Mouse (Mus musculus) MEL (cell line): ENCODE measurements around the gene Padi2. TPM values are rescaled to one million over a fixed set of nuclear protein-coding genes. Genes with fewer than 3 reads are reported as not detected.

Source experiments
- DNase-seq: peaks from one replicate; pipeline ENCODE4 v3.0.0; 2011; ENCODE audit warnings: low read depth, low spot score
- H3K27ac ChIP-seq: 2 replicates; pipeline ENCODE4 v1.5.1; 2012; ENCODE audit warnings: low read depth, mild to moderate bottlenecking, control low read depth, low read length, moderate library complexity; ENCODE audit not compliant: control insufficient read depth
- H3K27me3 ChIP-seq, 2 experiments: fragments of 150-350 bp in 1 of 2; sonication (generic) in 1 of 2; 2 replicates each; pipeline ENCODE4 v1.6.1; 2012; ENCODE audit warnings: low read length in 2 of 2, mild to moderate bottlenecking in 2 of 2, improper control_type of control experiment in 1 of 2, moderate library complexity in 1 of 2; ENCODE audit not compliant: insufficient read depth in 2 of 2, control insufficient read depth in 1 of 2
- H3K36me3 ChIP-seq, 2 experiments: 2 replicates each; pipeline ENCODE4 v1.6.1; 2012 to 2014; ENCODE audit warnings: low read length in 2 of 2, improper control_type of control experiment in 1 of 2, inconsistent platforms in 1 of 2, mild to moderate bottlenecking in 1 of 2; ENCODE audit not compliant: insufficient read depth in 2 of 2, control insufficient read depth in 1 of 2
- H3K4me1 ChIP-seq, 2 experiments: fragments of 150-350 bp in 1 of 2; sonication (generic) in 1 of 2; 2 replicates each; pipeline ENCODE4 v1.6.1; 2012; ENCODE audit warnings: low read length in 2 of 2, improper control_type of control experiment in 1 of 2, mild to moderate bottlenecking in 1 of 2; ENCODE audit not compliant: insufficient read depth in 2 of 2, control insufficient read depth in 1 of 2
- H3K4me3 ChIP-seq, 2 experiments: fragments of 150-350 bp in 1 of 2; sonication (generic) in 1 of 2; 2 replicates each; pipeline ENCODE4 v1.5.1; 2012; ENCODE audit warnings: low read depth in 2 of 2, low read length in 2 of 2, mild to moderate bottlenecking in 2 of 2, moderate library complexity in 2 of 2, control low read depth in 1 of 2, improper control_type of control experiment in 1 of 2; ENCODE audit not compliant: control insufficient read depth in 1 of 2, insufficient read depth in 1 of 2
- H3K79me2 ChIP-seq: 2 replicates; pipeline ENCODE4 v1.6.1; 2012; ENCODE audit warnings: mild to moderate bottlenecking, low read length, moderate library complexity; ENCODE audit not compliant: control insufficient read depth, poor library complexity, insufficient read depth
- H3K9ac ChIP-seq: 2 replicates; pipeline ENCODE4 v1.6.1; 2012; ENCODE audit warnings: low read depth, mild to moderate bottlenecking, control low read depth, low read length, moderate library complexity; ENCODE audit not compliant: control insufficient read depth, poor library complexity, severe bottlenecking
- H3K9me3 ChIP-seq: fragments of 150-350 bp; sonication (generic); replicated peaks from 2 replicates; pipeline ENCODE4 v1.6.1; 2012; ENCODE audit warnings: mild to moderate bottlenecking, low read length, improper control_type of control experiment, moderate library complexity; ENCODE audit not compliant: insufficient read depth
- CTCF ChIP-seq, 3 experiments: IDR thresholded peaks in 2 of 3; conservative IDR thresholded peaks in 1 of 3; 2 replicates each; pipeline ENCODE4 v1.5.1; 2011 to 2012; ENCODE audit warnings: low read length in 3 of 3, low read depth in 2 of 3, mild to moderate bottlenecking in 2 of 3, improper control_type of control experiment in 1 of 3, inconsistent platforms in 1 of 3, mixed read lengths in 1 of 3, moderate library complexity in 1 of 3; ENCODE audit not compliant: control insufficient read depth in 1 of 3, insufficient read depth in 1 of 3, poor library complexity in 1 of 3, severe bottlenecking in 1 of 3
- EP300 ChIP-seq, 2 experiments: IDR thresholded peaks; 2 replicates each; pipeline ENCODE4 v1.6.1; 2011; ENCODE audit warnings: improper control_type of control experiment in 2 of 2, low read length in 2 of 2, low read depth in 1 of 2, mild to moderate bottlenecking in 1 of 2
- ETS1 ChIP-seq: IDR thresholded peaks from 2 replicates; pipeline ENCODE4 v1.6.1; 2012; ENCODE audit warnings: low read depth, mild to moderate bottlenecking, inconsistent platforms, low read length, improper control_type of control experiment, moderate library complexity
- GABPA ChIP-seq: IDR thresholded peaks from 2 replicates; pipeline ENCODE4 v1.6.1; 2012; ENCODE audit warnings: low read depth, mild to moderate bottlenecking, inconsistent platforms, low read length, improper control_type of control experiment, moderate library complexity
- GATA1 ChIP-seq: IDR thresholded peaks from 2 replicates; pipeline ENCODE4 v1.6.1; 2011; ENCODE audit warnings: low read depth, low read length, improper control_type of control experiment
- MAZ ChIP-seq: IDR thresholded peaks from 2 replicates; pipeline ENCODE4 v1.6.1; 2012; ENCODE audit warnings: low read depth, mild to moderate bottlenecking, inconsistent platforms, low read length, improper control_type of control experiment
- MXI1 ChIP-seq: IDR thresholded peaks from 2 replicates; pipeline ENCODE4 v1.6.1; 2011; ENCODE audit warnings: mild to moderate bottlenecking, low read depth, low read length, improper control_type of control experiment
- MYC ChIP-seq: IDR thresholded peaks from 2 replicates; pipeline ENCODE4 v1.6.1; 2011; ENCODE audit warnings: low read depth, mild to moderate bottlenecking, low read length, improper control_type of control experiment, moderate library complexity
- NRF1 ChIP-seq: IDR thresholded peaks from 2 replicates; pipeline ENCODE4 v1.6.1; 2014; ENCODE audit warnings: low read depth, mild to moderate bottlenecking, inconsistent platforms, low read length, improper control_type of control experiment, moderate library complexity; ENCODE audit not compliant: poor library complexity, insufficient read depth, severe bottlenecking
- POLR2AphosphoS5 ChIP-seq: IDR thresholded peaks from 2 replicates; pipeline ENCODE4 v1.6.1; 2012; ENCODE audit warnings: low read depth, borderline replicate concordance, mild to moderate bottlenecking, inconsistent platforms, low read length, moderate library complexity, mixed read lengths
- SMC3 ChIP-seq: IDR thresholded peaks from 2 replicates; pipeline ENCODE4 v1.6.1; 2011; ENCODE audit warnings: low read depth, low read length, improper control_type of control experiment
- USF1 ChIP-seq: IDR thresholded peaks from 2 replicates; pipeline ENCODE4 v1.6.1; 2014; ENCODE audit warnings: low read depth, mild to moderate bottlenecking, inconsistent platforms, low read length, improper control_type of control experiment, moderate library complexity
- ZC3H11A ChIP-seq: IDR thresholded peaks from 2 replicates; pipeline ENCODE4 v1.6.1; 2012; ENCODE audit warnings: low read depth, mild to moderate bottlenecking, inconsistent platforms, low read length, improper control_type of control experiment
- ZNF384 ChIP-seq: IDR thresholded peaks from 2 replicates; pipeline ENCODE4 v1.6.1; 2012; ENCODE audit warnings: low read depth, mild to moderate bottlenecking, inconsistent platforms, low read length, improper control_type of control experiment
- polyA plus RNA-seq, 2 experiments: library from polyadenylated mRNA; stranded (reverse) in 1 of 2; unstranded in 1 of 2; fragments of >175 nt in 1 of 2; fragments of >200 nt in 1 of 2; gene quantifications; 2 replicates each; pipeline versions ENCODE4 v1.2.1 to v1.2.4; 2012; ENCODE audit warnings: low replicate concordance in 2 of 2, low read depth in 1 of 2; ENCODE audit not compliant: insufficient read length in 2 of 2, insufficient read depth in 1 of 2, missing spikeins in 1 of 2
- total RNA-seq: library from RNA; depleted of rRNA; stranded (reverse); fragments of 300-350 nt; gene quantifications from 2 replicates; pipeline ENCODE4 v1.2.3, GENCODE M21; 2012

Gene Padi2
- total and polyA plus RNA-seq, 3 experiments = 0.07 to 0.27 TPM; not detected in 1

DNA sequence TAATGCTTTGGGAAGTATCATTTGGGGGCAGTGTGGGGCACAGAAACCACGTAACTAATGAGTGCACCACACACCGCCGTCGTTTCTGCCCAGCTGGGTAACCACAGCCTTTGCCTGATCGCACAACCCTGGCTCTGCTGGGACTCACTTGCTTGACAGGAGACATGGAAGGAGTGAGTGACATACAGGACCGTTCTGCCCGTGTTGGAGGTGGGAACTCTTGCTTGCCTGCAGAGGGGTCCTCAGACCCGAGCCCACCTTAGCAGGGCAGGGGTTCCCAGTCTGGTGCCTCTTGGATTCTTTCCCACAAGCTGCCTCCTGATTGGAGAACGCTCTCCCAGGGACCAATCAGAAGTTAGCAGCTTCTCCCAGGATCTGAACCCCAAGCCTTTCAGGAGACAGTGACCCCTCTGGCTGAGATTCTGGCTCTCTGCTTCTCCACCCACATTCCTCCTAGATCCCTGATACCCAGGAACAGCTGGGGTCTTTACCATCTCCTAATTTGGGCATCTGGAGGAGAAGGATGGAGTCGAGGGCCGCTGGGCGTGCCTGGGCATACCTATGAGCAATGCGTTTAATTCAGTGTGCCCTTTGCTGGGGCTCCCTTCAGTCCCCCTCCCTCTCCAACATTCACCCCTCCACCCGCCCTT is 1.2 kb upstream of the Padi2 start:
- Histone ChIP-seq H3K9ac (no peak overlapping the region), H3K79me2 (no peaks in the 10 kb centered on the region), H3K36me3 (no peaks in the 10 kb centered on the region), H3K9me3 (no peaks in the 10 kb centered on the region), H3K27me3 (peaks cover 0 to 2% of the 10 kb centered on the region in 2 experiments; a peak in 1 of 4 replicates), H3K4me3 (peak overlapping the region in 1 of 2 experiments; percentile 94; a peak in 2 of 4 replicates), H3K27ac (no peak overlapping the region), H3K4me1 (peaks cover 7 to 12% of the 10 kb centered on the region in 2 experiments)
- TF ChIP-seq ETS1 = no peak
- TF ChIP-seq ZNF384 = no peak
- TF ChIP-seq SMC3 = no peak
- TF ChIP-seq ZC3H11A = no peak; the same call in 1 of the 2 replicates
- TF ChIP-seq NRF1 = no peak
- no peak for TF ChIP-seq EP300 (IDR thresholded peaks at IDR 0.05; ENCODE audit: low read depth in 1 of 2, low read length in 2 of 2)
- TF ChIP-seq POLR2AphosphoS5 = no peak
- no peak for TF ChIP-seq USF1
- no peak for TF ChIP-seq GATA1
- TF ChIP-seq CTCF (IDR thresholded peaks at IDR 0.05 in 2 of 3, conservative IDR thresholded peaks at IDR 0.05 in 1 of 3; ENCODE audit: control insufficient read depth in 1 of 3, insufficient read depth in 1 of 3, low read depth in 2 of 3, low read length in 3 of 3, poor library complexity in 1 of 3, severe bottlenecking in 1 of 3) = no peak
- peak; percentile 18 for DNase-seq

DNA sequence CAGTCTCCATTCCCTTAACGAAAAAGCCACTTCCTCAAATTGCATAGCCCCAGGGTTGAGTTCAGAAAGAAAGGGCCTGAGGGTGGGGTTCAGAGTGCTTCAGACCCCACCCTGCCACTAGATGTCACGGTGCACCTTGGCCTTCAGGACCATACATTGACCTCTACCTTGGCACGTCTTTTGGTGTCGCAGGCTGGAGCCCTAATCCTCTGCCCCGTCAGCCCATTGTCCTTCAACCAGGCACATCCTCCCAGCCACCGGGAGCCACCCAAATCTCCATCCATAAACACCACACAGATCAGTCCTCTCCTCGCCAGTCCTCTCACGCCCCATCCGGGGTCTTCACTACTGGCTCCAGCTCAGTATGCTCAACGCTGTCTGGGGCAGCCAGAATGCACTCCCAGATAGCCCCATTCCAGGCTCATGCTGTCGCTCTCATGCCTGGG is 695 bp upstream of the Padi2 start:
- peak; percentile 63 for DNase-seq
- TF ChIP-seq CTCF (IDR thresholded peaks at IDR 0.05 in 2 of 3, conservative IDR thresholded peaks at IDR 0.05 in 1 of 3; ENCODE audit: control insufficient read depth in 1 of 3, insufficient read depth in 1 of 3, low read depth in 2 of 3, low read length in 3 of 3, poor library complexity in 1 of 3, severe bottlenecking in 1 of 3) (peak in 2 of 3 experiments; percentile 3 to 15; a peak in 1 of 6 replicates), GABPA (no peak), MAZ (peak; percentile 65; the same call in 1 of the 2 replicates), MYC (0 out of 2 replicates have a peak, but pooled peaks have one; percentile 24), MXI1 (0 out of 2 replicates have a peak, but pooled peaks have one; percentile 34), SMC3 (peak; percentile 18)
- H3K4me1 ChIP-seq = peaks cover 7 to 12% of the 10 kb centered on the region in 2 experiments
- peaks cover 0 to 2% of the 10 kb centered on the region in 2 experiments; a peak in 1 of 4 replicates for H3K27me3 ChIP-seq
- H3K27ac ChIP-seq = no peak overlapping the region
- peak overlapping the region; percentile 65 to 94 for H3K4me3 ChIP-seq
- H3K9ac ChIP-seq = peak overlapping the region; percentile 52
- no peaks in the 10 kb centered on the region for H3K79me2 ChIP-seq
- H3K9me3 ChIP-seq = no peaks in the 10 kb centered on the region
- no peaks in the 10 kb centered on the region for H3K36me3 ChIP-seq
